Mouse (Mus musculus): ENCODE measurements around the gene Zfp346.
"Not testable (repeated sequence)": the region's sequence is repeated elsewhere in the genome, so short reads cannot be mapped to it uniquely, and the experiment has no call there.

The Zfp346 gene

GRCm38 (mm10) chr13:55105045-55105952, at the start of gene Zfp346:
Gene Zfp346, plus strand, starts transcription at chr13:55105311.
- DNase-seq (ENCODE audit: low read depth, low spot score), result peak; percentile 96

- peak; percentile 50 for DNase-seq (ENCODE audit: low read depth, low spot score)
These were observed 47.1 kb upstream of the Zfp346 start for GRCm38 (mm10) chr13:55058042-55058441.

GRCm38 (mm10) chr13:55063276-55063675, 41.8 kb upstream of the Zfp346 start:
- no peak for DNase-seq (ENCODE audit: low read depth, low spot score)

GRCm38 (mm10) chr13:55069719-55070118, 35.4 kb upstream of the Zfp346 start:
- no peak for DNase-seq (ENCODE audit: low read depth, low spot score)

GRCm38 (mm10) chr13:55071322-55071721, 33.8 kb upstream of the Zfp346 start:
- DNase-seq (ENCODE audit: low read depth, low spot score), result peak; percentile 44

- DNase-seq (ENCODE audit: low read depth, low spot score), result no peak
These were observed 29.5 kb upstream of the Zfp346 start for GRCm38 (mm10) chr13:55075597-55075996.

GRCm38 (mm10) chr13:55092588-55092987, 12.5 kb upstream of the Zfp346 start:
- no peak for DNase-seq (ENCODE audit: low read depth, low spot score)

- not testable (repeated sequence) for DNase-seq (ENCODE audit: low read depth, low spot score)
These were observed 7.3 kb upstream of the Zfp346 start for GRCm38 (mm10) chr13:55097841-55098240.

GRCm38 (mm10) chr13:55099066-55099725, 5.9 kb upstream of the Zfp346 start:
- peak; percentile 70 for DNase-seq (ENCODE audit: low read depth, low spot score)

- peak; percentile 80 for DNase-seq (ENCODE audit: low read depth, low spot score)
These were observed 5.2 kb upstream of the Zfp346 start, which contains the start of gene Uimc1 for GRCm38 (mm10) chr13:55099726-55100478. Gene Uimc1, minus strand, starts transcription at chr13:55100300.

GRCm38 (mm10) chr13:55101627-55102026, 3.5 kb upstream of the Zfp346 start:
- peak; percentile 44 for DNase-seq (ENCODE audit: low read depth, low spot score)

- DNase-seq (ENCODE audit: low read depth, low spot score), result no peak
These were observed 2.7 kb upstream of the Zfp346 start for GRCm38 (mm10) chr13:55102366-55102765.

- DNase-seq (ENCODE audit: low read depth, low spot score), result no peak
These were observed 1.8 kb upstream of the Zfp346 start for GRCm38 (mm10) chr13:55103351-55103750.

- no peak for DNase-seq (ENCODE audit: low read depth, low spot score)
These were observed 1.0 kb downstream of the Zfp346 start for GRCm38 (mm10) chr13:55105953-55106691.

GRCm38 (mm10) chr13:55107116-55107515, 2.0 kb downstream of the Zfp346 start:
- no peak for DNase-seq (ENCODE audit: low read depth, low spot score)

- no peak for DNase-seq (ENCODE audit: low read depth, low spot score)
These were observed 2.6 kb downstream of the Zfp346 start for GRCm38 (mm10) chr13:55107694-55108093.

- DNase-seq (ENCODE audit: low read depth, low spot score), result no peak
These were observed 9.3 kb downstream of the Zfp346 start for GRCm38 (mm10) chr13:55114375-55114774.

- no peak for DNase-seq (ENCODE audit: low read depth, low spot score)
These were observed 19.8 kb downstream of the Zfp346 start for GRCm38 (mm10) chr13:55124903-55125302.

- DNase-seq (ENCODE audit: low read depth, low spot score), result no peak
These were observed 28.3 kb downstream of the Zfp346 start, which contains the start of gene Gm17617 for GRCm38 (mm10) chr13:55133448-55133847. Gene Gm17617, minus strand, starts transcription at chr13:55133548.

- peak; percentile 61 for DNase-seq (ENCODE audit: low read depth, low spot score)
These were observed 30.3 kb downstream of the Zfp346 start for GRCm38 (mm10) chr13:55135382-55135781.

- no peak for DNase-seq (ENCODE audit: low read depth, low spot score)
These were observed 35.2 kb downstream of the Zfp346 start for GRCm38 (mm10) chr13:55140271-55140670.
